Comparison of ENCODE assay signal across 8 mouse cellular contexts in genomic region chr4:49059402-49060381, GRCm38 (mm10). TPM values are rescaled to one million over a fixed set of nuclear protein-coding genes. Genes with fewer than 3 reads are reported as not detected.
DNase-seq lines count a peak whose midpoint lies in the region; ATAC-seq and TF ChIP-seq lines count a peak whose summit lies in the region.

No protein-coding gene starts in this region.

- no peaks in the 10 kb centered on the region for H3K4me1 ChIP-seq in G1E (ENCODE audit: insufficient read depth, low read depth, low read length)
- H3K4me1 ChIP-seq in brown adipose tissue, adult 24 weeks (ENCODE audit: control insufficient read depth, insufficient read depth, insufficient read length, low read length), result no peaks in the 10 kb centered on the region
- peaks cover 20% of the 10 kb centered on the region for H3K4me1 ChIP-seq in forebrain, embryonic 14.5 days (ENCODE audit: control insufficient read depth, insufficient read depth, low read length)
- H3K4me1 ChIP-seq in intestine, embryonic 15.5 days (replicated peaks), result 0 out of 2 replicates have a peak, but pooled peaks cover 6% of the 10 kb centered on the region
- H3K4me1 ChIP-seq in midbrain, postnatal 0 days (ENCODE audit: insufficient read depth, low read length), result peaks cover 13% of the 10 kb centered on the region; the same call in 1 of the 2 replicates

- intact Hi-C loops in left cerebral cortex, postnatal 36 days (cut with DNase I), result loop anchor here (5.0 to 10.0 kb wide), 3 partner anchors 115 to 282 kb away; no protein-coding TSS in a partner anchor

- WGBS in forebrain, embryonic 14.5 days, result under 1% methylated on average over 62 of the region's 62 CpGs
- under 1% methylated on average over 62 of the region's 62 CpGs for WGBS in intestine, embryonic 15.5 days
- under 1% methylated on average over 62 of the region's 62 CpGs for WGBS in midbrain, postnatal 0 days

- no peaks in the 10 kb centered on the region for H3K36me3 ChIP-seq in G1E (replicated peaks)
- H3K36me3 ChIP-seq in forebrain, embryonic 14.5 days (ENCODE audit: control insufficient read depth, insufficient read depth, low read length), result no peaks in the 10 kb centered on the region
- H3K36me3 ChIP-seq in intestine, embryonic 15.5 days, result no peaks in the 10 kb centered on the region
- no peaks in the 10 kb centered on the region for H3K36me3 ChIP-seq in midbrain, postnatal 0 days (ENCODE audit: insufficient read depth, low read length)

- H3K27ac ChIP-seq in brown adipose tissue, adult 24 weeks (replicated peaks; ENCODE audit: low read depth, low read length), result no peak overlapping the region
- peak overlapping the region; percentile 92 for H3K27ac ChIP-seq in forebrain, embryonic 14.5 days (ENCODE audit: low read depth, low read length)
- no peak overlapping the region for H3K27ac ChIP-seq in intestine, embryonic 15.5 days
- peak overlapping the region; percentile 82 for H3K27ac ChIP-seq in midbrain, postnatal 0 days (ENCODE audit: low read depth, low read length)

- peak overlapping the region; percentile 90 for H3K9ac ChIP-seq in forebrain, embryonic 14.5 days (ENCODE audit: low read length)
- H3K9ac ChIP-seq in intestine, embryonic 15.5 days, result peak overlapping the region; percentile 49
- H3K9ac ChIP-seq in midbrain, postnatal 0 days (replicated peaks; ENCODE audit: low read length, poor library complexity, severe bottlenecking), result peak overlapping the region; percentile 83

- peaks cover 32% of the 10 kb centered on the region for H3K9me3 ChIP-seq in G1E (replicated peaks)
- H3K9me3 ChIP-seq in forebrain, embryonic 14.5 days (replicated peaks; ENCODE audit: control insufficient read depth, low read length), result no peaks in the 10 kb centered on the region
- H3K9me3 ChIP-seq in intestine, embryonic 15.5 days, result no peaks in the 10 kb centered on the region
- H3K9me3 ChIP-seq in midbrain, postnatal 0 days (ENCODE audit: low read length), result no peaks in the 10 kb centered on the region

- peak overlapping the region; percentile 76 for H3K4me2 ChIP-seq in forebrain, embryonic 14.5 days (ENCODE audit: low read length)
- peak overlapping the region; percentile 87 for H3K4me2 ChIP-seq in intestine, embryonic 15.5 days (replicated peaks)
- peak overlapping the region; percentile 79 for H3K4me2 ChIP-seq in midbrain, postnatal 0 days (ENCODE audit: low read depth, low read length, poor library complexity, severe bottlenecking)

- no peak for ATAC-seq in G1E (ENCODE audit: extremely low read depth, insufficient number of reproducible peaks, low FRiP score, poor library complexity, severe bottlenecking)
- peak; percentile 89 for ATAC-seq in forebrain, embryonic 14.5 days
- ATAC-seq in intestine, embryonic 15.5 days, result peak; percentile 86
- peak; percentile 85 for ATAC-seq in midbrain, postnatal 0 days (ENCODE audit: low FRiP score)

- peak overlapping the region; percentile 20; the same call in 1 of the 2 replicates for H3K4me3 ChIP-seq in G1E (ENCODE audit: low read depth, low read length)
- peak overlapping the region; percentile 11; the same call in 1 of the 2 replicates for H3K4me3 ChIP-seq in brown adipose tissue, adult 24 weeks (ENCODE audit: insufficient read depth, low read depth, low read length)
- H3K4me3 ChIP-seq in forebrain, embryonic 14.5 days (ENCODE audit: low read depth, low read length), result peak overlapping the region; percentile 79
- peak overlapping the region; percentile 51 for H3K4me3 ChIP-seq in intestine, embryonic 15.5 days (replicated peaks)
- peak overlapping the region; percentile 78 for H3K4me3 ChIP-seq in midbrain, postnatal 0 days (ENCODE audit: low read depth, low read length)

- no peak for TF ChIP-seq CTCF in G1E (IDR thresholded peaks at IDR 0.05; ENCODE audit: low read depth, low read length)
- peak; percentile 31 for TF ChIP-seq CTCF in midbrain, postnatal 0 days (IDR thresholded peaks at IDR 0.05)

- H3K27me3 ChIP-seq in G1E (ENCODE audit: insufficient read depth, low read length), result no peaks in the 10 kb centered on the region; the same call in 1 of the 2 replicates
- no peaks in the 10 kb centered on the region for H3K27me3 ChIP-seq in forebrain, embryonic 14.5 days (replicated peaks; ENCODE audit: control insufficient read depth, insufficient read depth, low read length)
- no peaks in the 10 kb centered on the region for H3K27me3 ChIP-seq in intestine, embryonic 15.5 days (replicated peaks)
- no peaks in the 10 kb centered on the region; the same call in 1 of the 2 replicates for H3K27me3 ChIP-seq in midbrain, postnatal 0 days (ENCODE audit: insufficient read depth, low read length)

- no peak for DNase-seq in G1E (ENCODE audit: low spot score)
- peak; percentile 81 for DNase-seq in forebrain, embryonic 14.5 days (ENCODE audit: low spot score)
- peak; percentile 57 to 64 for DNase-seq in left cerebral cortex, postnatal 36 days (ENCODE audit: low spot score in 2 of 2)
- peak; percentile 56 for DNase-seq in midbrain, postnatal 0 days (ENCODE audit: low spot score)
- peak; percentile 5 for DNase-seq in yolk sac, embryonic 10.5 days (ENCODE audit: low spot score)
- DNase-seq in spleen, postnatal 14 days (ENCODE audit: low spot score in 2 of 2), result no peak

RNA-seq across cellular contexts. Expression of gene Plppr1, which starts 0.6 kb away (rescaled TPM):
- total RNA-seq in G1E (2014; fragmentation: Nextera tagmentation) (not detected in 2 replicates), G1E (2017) (0.11 and 0.12 TPM in 2 replicates)
- polyA plus RNA-seq in G1E (2012), result not detected in 2 replicates
- polyA plus RNA-seq in brown adipose tissue, adult 24 weeks (2012; ENCODE audit: insufficient read depth, insufficient read length, missing spikeins), result not detected in 2 replicates
- 41.7 and 52.0 TPM in 2 replicates for polyA plus RNA-seq in forebrain, embryonic 14.5 days (2014; fragmentation: Nextera tagmentation; extraction: Ambion mirVana)
- polyA plus RNA-seq in intestine, embryonic 15.5 days (2015; fragmentation: Nextera tagmentation; extraction: Ambion mirVana), result 1.5 and 1.6 TPM in 2 replicates
- 10 to 100 TPM in 1 of 2 experiments, 1 to 10 TPM in 1; 9.3 to 12.1 TPM for total RNA-seq in left cerebral cortex, postnatal 36 days (2021)
- total RNA-seq in midbrain, postnatal 0 days (2014; rRNA removed), result 41.0 and 51.6 TPM in 2 replicates
- 54.6 and 55.1 TPM in 2 replicates for polyA plus RNA-seq in midbrain, postnatal 0 days (2015; fragmentation: Nextera tagmentation; extraction: Ambion mirVana)

Comparison
In these comparisons a context has a peak if more than half of its experiments do, and no peak if none do; other contexts are left out.
1. DNase-seq: peak in forebrain, embryonic 14.5 days (single experiment), left cerebral cortex, postnatal 36 days (2 of 2), midbrain, postnatal 0 days (single experiment) and yolk sac, embryonic 10.5 days (single experiment); none in G1E (single experiment) and spleen, postnatal 14 days (0 of 2).
2. H3K4me3 ChIP-seq: peak in every context shown above with its lines; median percentile 79 in forebrain, embryonic 14.5 days; 78 in midbrain, postnatal 0 days; 51 in intestine, embryonic 15.5 days; 20 in G1E; 11 in brown adipose tissue, adult 24 weeks.
3. H3K27ac ChIP-seq: peak in forebrain, embryonic 14.5 days (single experiment) and midbrain, postnatal 0 days (single experiment); none in brown adipose tissue, adult 24 weeks (single experiment) and intestine, embryonic 15.5 days (single experiment).
4. RNA of gene Plppr1, which starts 0.6 kb away (polyA plus RNA-seq): 54.6 to 55.1 TPM in midbrain, postnatal 0 days and 41.7 to 52.0 TPM in forebrain, embryonic 14.5 days; 1.5 to 1.6 TPM in intestine, embryonic 15.5 days, not detected in G1E and not detected in brown adipose tissue, adult 24 weeks; every median in the first group is over 10 times any median in the second.
5. Peak in every context shown above with its lines, with median percentiles within 50 percentile points of each other: H3K4me2 ChIP-seq and H3K9ac ChIP-seq.